In the genomic region with DNA sequence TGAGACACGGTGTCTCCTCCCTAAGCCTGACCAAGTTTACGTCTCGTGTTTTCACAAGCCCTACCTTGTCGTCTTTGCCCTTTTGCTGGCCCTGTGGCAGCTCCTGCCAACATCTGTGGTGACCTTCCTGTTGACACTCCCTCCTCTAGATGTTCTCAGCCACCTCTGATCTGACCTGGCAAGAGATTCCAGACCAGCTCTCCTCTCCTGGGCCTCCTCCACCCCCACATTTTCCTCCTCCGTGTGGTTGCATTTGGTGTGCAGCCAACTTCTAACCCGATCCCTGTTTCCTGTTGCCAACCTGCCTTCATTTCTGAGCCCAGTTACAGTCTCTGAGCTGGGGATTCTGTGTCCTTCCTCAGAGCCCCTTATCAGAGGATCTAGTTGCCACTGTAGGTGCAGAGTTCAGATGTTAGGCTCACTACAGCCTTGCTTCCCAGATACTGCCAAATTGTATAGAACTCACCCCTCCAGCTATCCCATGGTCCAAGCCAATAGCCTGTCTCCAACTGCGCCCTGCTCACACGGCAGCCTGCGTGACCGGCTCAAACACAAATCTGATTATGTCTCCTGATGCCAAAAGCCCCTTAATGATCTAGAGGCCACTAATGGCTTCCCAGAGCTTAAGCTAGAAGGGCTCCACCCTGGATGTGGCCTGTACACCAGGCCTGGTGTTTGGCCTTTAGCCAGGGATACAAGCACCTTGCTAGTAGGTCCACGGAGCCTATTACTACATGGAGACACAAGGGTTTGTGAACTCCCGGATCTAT, we compare ENCODE assay signal across 12 mouse cellular contexts. TPM values are rescaled to one million over a fixed set of nuclear protein-coding genes. Genes with fewer than 3 reads are reported as not detected.
DNase-seq lines count a peak whose midpoint lies in the region; ATAC-seq lines count a peak whose summit lies in the region.
"Had no signal": no experiment of that assay in that cellular context is flagged by ENCODE, and none has a peak within 500 bp of the region (broad histone marks: within the 10 kb centered on the region; RNA-seq: fewer than 3 reads in every experiment).

No protein-coding gene starts in this region.

- H3K27ac ChIP-seq in limb, embryonic 13.5 days, result 0 out of 2 replicates have a peak overlapping the region, but pooled peaks have one; percentile 15
- no peak overlapping the region for H3K27ac ChIP-seq in limb, embryonic 10.5 days
- H3K27ac ChIP-seq: lung, embryonic 15.5 days had no signal

- no peak for ATAC-seq in limb, embryonic 13.5 days (ENCODE audit: low FRiP score, low read depth)
- peak; percentile 30 to 44 for ATAC-seq in hematopoietic stem cell, adult 5-6 weeks (replicated peaks in 1 of 2; ENCODE audit: insufficient read depth in 1 of 2, low FRiP score in 2 of 2, low TSS enrichment in 1 of 2, low read depth in 1 of 2, poor library complexity in 2 of 2, severe bottlenecking in 2 of 2)
- ATAC-seq in erythroblast, adult 5-6 weeks (replicated peaks; ENCODE audit: low FRiP score, poor library complexity, severe bottlenecking), result no peak

- H3K36me3 ChIP-seq in limb, embryonic 13.5 days, result peaks cover 86% of the 10 kb centered on the region
- H3K36me3 ChIP-seq in limb, embryonic 10.5 days, result peaks cover 91% of the 10 kb centered on the region

- no peaks in the 10 kb centered on the region for H3K9me3 ChIP-seq in limb, embryonic 13.5 days
- H3K9me3 ChIP-seq in limb, embryonic 10.5 days (replicated peaks), result no peaks in the 10 kb centered on the region
- H3K9me3 ChIP-seq: lung, embryonic 15.5 days had no signal

- no peaks in the 10 kb centered on the region for H3K4me1 ChIP-seq in limb, embryonic 13.5 days
- no peaks in the 10 kb centered on the region for H3K4me1 ChIP-seq in limb, embryonic 10.5 days
- H3K4me1 ChIP-seq: lung, embryonic 15.5 days had no signal

- H3K9ac ChIP-seq in limb, embryonic 13.5 days, result no peak overlapping the region
- H3K9ac ChIP-seq: lung, embryonic 15.5 days had no signal

- H3K4me2 ChIP-seq in limb, embryonic 13.5 days (replicated peaks), result no peak overlapping the region
- H3K4me2 ChIP-seq: lung, embryonic 15.5 days had no signal

- H3K4me3 ChIP-seq in limb, embryonic 13.5 days, result no peak overlapping the region
- H3K4me3 ChIP-seq in limb, embryonic 10.5 days, result no peak overlapping the region
- H3K4me3 ChIP-seq: lung, embryonic 15.5 days had no signal

- 86% methylated on average over 12 of the region's 12 CpGs for WGBS in limb, embryonic 13.5 days
- 88% methylated on average over 12 of the region's 12 CpGs for WGBS in limb, embryonic 10.5 days

- no peaks in the 10 kb centered on the region for H3K27me3 ChIP-seq in limb, embryonic 13.5 days
- H3K27me3 ChIP-seq in limb, embryonic 10.5 days (ENCODE audit: low read depth, poor library complexity, severe bottlenecking), result no peaks in the 10 kb centered on the region
- H3K27me3 ChIP-seq: lung, embryonic 15.5 days had no signal

- DNase-seq in adrenal gland, adult 2 months, result peak; percentile 51
- no peak for DNase-seq in adrenal gland, adult 18-20 months (ENCODE audit: low spot score in 2 of 2)
- DNase-seq in limb, embryonic 10.5 days (ENCODE audit: low spot score), result no peak
- DNase-seq in ovary, postnatal 14 days (ENCODE audit: low spot score), result peak; percentile 46
- no peak for DNase-seq in spleen, adult 12 weeks (ENCODE audit: low spot score)

RNA-seq across cellular contexts. Expression of gene Xab2, which starts 11.9 kb away (rescaled TPM):
- 10 to 100 TPM; 34.8 to 36.8 TPM for total RNA-seq in adrenal gland, adult 2 months (2021)
- 40.7 and 40.9 TPM in 2 replicates for polyA plus RNA-seq in adrenal gland, adult 2 months (2012; rRNA removed)
- total RNA-seq in adrenal gland, adult 18-20 months (2021), result 10 to 100 TPM; 34.1 to 39.1 TPM
- polyA plus RNA-seq in limb, embryonic 13.5 days (2015; fragmentation: Nextera tagmentation; extraction: Ambion mirVana), result 60.9 and 61.1 TPM in 2 replicates
- 76.0 and 78.7 TPM in 2 replicates for polyA plus RNA-seq in limb, embryonic 10.5 days (2016; fragmentation: Nextera tagmentation; extraction: Ambion mirVana)
- total RNA-seq in hematopoietic stem cell, adult 5-6 weeks (2017), result 56.6 and 75.0 TPM in 2 replicates
- 4.4 and 5.4 TPM in 2 replicates for total RNA-seq in erythroblast, adult 5-6 weeks (2015; ENCODE audit: low replicate concordance)
- total RNA-seq in erythroblast, adult 5-6 weeks (2017; ENCODE audit: low replicate concordance), result 11.0 and 16.0 TPM in 2 replicates

RNA-seq across cellular contexts. Expression of gene Pet100, which starts 12.1 kb away (rescaled TPM):
- total RNA-seq in adrenal gland, adult 2 months (2021), result 100 to 1,000 TPM; 153 to 159 TPM
- polyA plus RNA-seq in adrenal gland, adult 2 months (2012; rRNA removed), result 1.7 and 2.2 TPM in 2 replicates
- total RNA-seq in adrenal gland, adult 18-20 months (2021), result 100 to 1,000 TPM; 117 to 148 TPM
- polyA plus RNA-seq in limb, embryonic 13.5 days (2015; fragmentation: Nextera tagmentation; extraction: Ambion mirVana), result 97.7 and 99.1 TPM in 2 replicates
- polyA plus RNA-seq in limb, embryonic 10.5 days (2016; fragmentation: Nextera tagmentation; extraction: Ambion mirVana), result 92.1 and 92.9 TPM in 2 replicates
- 209 and 215 TPM in 2 replicates for total RNA-seq in hematopoietic stem cell, adult 5-6 weeks (2017)
- total RNA-seq in erythroblast, adult 5-6 weeks (2015; ENCODE audit: low replicate concordance), result 49.1 and 125 TPM in 2 replicates
- total RNA-seq in erythroblast, adult 5-6 weeks (2017; ENCODE audit: low replicate concordance), result 57.1 and 125 TPM in 2 replicates

RNA-seq across cellular contexts. Expression of gene Pcp2, which starts 16.1 kb away (rescaled TPM):
- total RNA-seq in adrenal gland, adult 2 months (2021), result not detected
- not detected in 2 replicates for polyA plus RNA-seq in adrenal gland, adult 2 months (2012; rRNA removed)
- not detected for total RNA-seq in adrenal gland, adult 18-20 months (2021)
- 0.33 TPM in 1 of 2 replicates, not detected in the other for polyA plus RNA-seq in limb, embryonic 13.5 days (2015; fragmentation: Nextera tagmentation; extraction: Ambion mirVana)
- polyA plus RNA-seq in limb, embryonic 10.5 days (2016; fragmentation: Nextera tagmentation; extraction: Ambion mirVana), result 1.0 and 1.3 TPM in 2 replicates
- total RNA-seq in hematopoietic stem cell, adult 5-6 weeks (2017), result not detected in 2 replicates
- total RNA-seq in erythroblast, adult 5-6 weeks (2015; ENCODE audit: low replicate concordance), result not detected in 2 replicates
- total RNA-seq in erythroblast, adult 5-6 weeks (2017; ENCODE audit: low replicate concordance), result not detected in 2 replicates
- total RNA-seq: layer of hippocampus, postnatal 10 days had no signal
- polyA plus RNA-seq: heart, embryonic 14.5 days; neural tube, embryonic 11.5 days had no signal

RNA-seq across cellular contexts. Expression of gene Stxbp2, which starts 21.5 kb away (rescaled TPM):
- total RNA-seq in adrenal gland, adult 2 months (2021), result 100 to 1,000 TPM in 1 of 2 experiments, 10 to 100 TPM in 1; 72.1 to 131 TPM
- polyA plus RNA-seq in adrenal gland, adult 2 months (2012; rRNA removed), result 106 and 141 TPM in 2 replicates
- 10 to 100 TPM; 87.5 to 98.8 TPM for total RNA-seq in adrenal gland, adult 18-20 months (2021)
- polyA plus RNA-seq in limb, embryonic 13.5 days (2015; fragmentation: Nextera tagmentation; extraction: Ambion mirVana), result 27.1 TPM in 2 replicates
- 28.6 and 29.8 TPM in 2 replicates for polyA plus RNA-seq in limb, embryonic 10.5 days (2016; fragmentation: Nextera tagmentation; extraction: Ambion mirVana)
- total RNA-seq in hematopoietic stem cell, adult 5-6 weeks (2017), result 121 and 152 TPM in 2 replicates
- 44.7 and 49.2 TPM in 2 replicates for total RNA-seq in erythroblast, adult 5-6 weeks (2015; ENCODE audit: low replicate concordance)
- 43.8 and 74.6 TPM in 2 replicates for total RNA-seq in erythroblast, adult 5-6 weeks (2017; ENCODE audit: low replicate concordance)

RNA-seq across cellular contexts. Expression of gene Camsap3, which starts 22.1 kb away (rescaled TPM):
- 10 to 100 TPM in 1 of 2 experiments, 1 to 10 TPM in 1; 5.2 to 13.3 TPM for total RNA-seq in adrenal gland, adult 2 months (2021)
- 6.4 and 7.4 TPM in 2 replicates for polyA plus RNA-seq in adrenal gland, adult 2 months (2012; rRNA removed)
- 1 to 10 TPM; 4.1 to 8.0 TPM for total RNA-seq in adrenal gland, adult 18-20 months (2021)
- 6.6 and 7.2 TPM in 2 replicates for polyA plus RNA-seq in limb, embryonic 13.5 days (2015; fragmentation: Nextera tagmentation; extraction: Ambion mirVana)
- polyA plus RNA-seq in limb, embryonic 10.5 days (2016; fragmentation: Nextera tagmentation; extraction: Ambion mirVana), result 5.3 and 6.0 TPM in 2 replicates
- 3.9 TPM in 2 replicates for total RNA-seq in hematopoietic stem cell, adult 5-6 weeks (2017)
- not detected in 2 replicates for total RNA-seq in erythroblast, adult 5-6 weeks (2015; ENCODE audit: low replicate concordance)
- total RNA-seq in erythroblast, adult 5-6 weeks (2017; ENCODE audit: low replicate concordance), result 0.28 TPM in 1 of 2 replicates, not detected in the other

Comparison
In these comparisons a context has a peak if more than half of its experiments do, and no peak if none do; other contexts are left out.
1. DNase-seq: peak in adrenal gland, adult 2 months (single experiment) and ovary, postnatal 14 days (single experiment); none in adrenal gland, adult 18-20 months (0 of 2), limb, embryonic 10.5 days (single experiment) and spleen, adult 12 weeks (single experiment).
2. ATAC-seq: peak in hematopoietic stem cell, adult 5-6 weeks (2 of 2); none in limb, embryonic 13.5 days (single experiment) and erythroblast, adult 5-6 weeks (single experiment).